Mouse (Mus musculus) spleen, postnatal 14 days (tissue): Measurements from ENCODE around the gene Itgb8.

ENCODE experiments used
- DNase-seq, 2 experiments: peaks; one replicate each; pipeline ENCODE4 v3.0.0; 2021 to 2022; ENCODE audit warnings: low spot score in 2 of 2

Gene Itgb8

DNA sequence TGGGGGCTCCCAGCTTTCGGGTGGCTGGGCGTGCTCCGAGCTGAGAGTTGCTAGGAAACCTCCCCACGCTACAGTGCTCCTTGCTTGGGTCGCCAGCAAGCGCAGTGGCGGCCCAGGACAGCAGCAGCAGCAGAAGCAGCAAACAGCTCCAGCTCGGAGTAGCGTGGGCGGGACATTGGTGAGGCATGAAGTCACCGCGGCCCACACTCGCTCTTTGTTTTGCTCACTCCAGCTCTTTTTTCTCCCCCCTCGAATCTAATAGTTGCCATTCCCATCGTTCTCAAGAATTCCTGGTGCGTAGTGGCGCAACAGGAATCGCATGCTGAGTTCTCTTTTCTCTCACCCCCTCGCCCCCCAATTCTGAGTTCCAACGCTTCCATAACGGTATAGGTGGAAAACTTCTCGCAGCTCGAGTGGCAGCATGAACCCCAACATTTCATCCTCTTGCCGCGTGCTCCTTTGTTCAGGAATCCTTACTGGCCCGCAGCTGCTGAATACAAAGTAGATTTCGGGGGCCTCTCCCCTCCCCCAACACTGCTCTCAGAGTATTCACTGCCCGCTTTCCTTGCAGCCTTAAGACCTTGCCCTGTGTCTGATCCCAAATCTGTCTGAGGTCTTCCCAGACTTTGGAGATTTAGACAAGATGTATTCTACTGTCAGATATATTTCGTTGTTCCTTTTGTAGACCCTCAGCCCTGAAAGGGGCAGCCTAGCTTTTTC is at the start of gene Itgb8:
Gene Itgb8 (minus strand): TSS at position 107 of the 720 bp plus-strand sequence.
- no peak for DNase-seq

DNA sequence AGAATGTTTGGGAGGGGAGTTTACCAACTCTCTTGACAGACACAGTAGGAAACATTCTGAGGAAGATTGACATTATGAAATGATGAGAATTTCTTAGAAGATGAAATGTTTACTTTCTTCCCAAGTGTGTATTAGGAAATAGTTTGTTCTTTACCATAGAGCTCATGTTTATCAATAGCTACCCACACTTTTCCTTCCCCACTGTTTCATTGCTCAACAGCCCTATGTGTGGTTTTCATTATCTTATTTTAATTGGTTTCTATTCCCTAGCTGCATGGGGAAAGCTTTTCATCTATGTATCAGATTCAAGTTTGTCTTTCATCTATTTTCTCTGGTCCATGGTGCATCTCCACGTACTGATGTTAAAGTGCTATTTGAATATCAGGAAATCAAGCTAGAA is 37.7 kb upstream of the Itgb8 start:
- no peak for DNase-seq

DNA sequence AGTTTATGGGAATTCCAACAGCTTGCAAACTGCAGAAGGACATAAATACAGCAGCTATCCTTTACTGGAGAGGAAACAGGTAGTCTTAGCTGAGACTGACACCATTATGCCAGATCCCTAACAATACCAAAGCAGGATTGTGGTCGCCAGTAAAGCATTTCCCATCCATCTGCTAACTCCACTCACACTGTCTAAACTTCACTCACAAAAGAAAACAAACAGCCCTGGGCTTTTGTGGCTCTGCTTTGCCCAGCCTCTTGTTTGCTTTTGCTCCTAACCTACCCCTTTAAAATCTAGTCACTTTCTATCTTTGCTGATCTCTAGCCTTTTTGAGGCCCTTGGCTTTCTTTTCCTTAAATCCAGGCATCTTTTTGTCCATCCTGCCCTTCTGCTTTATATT is 35.0 kb upstream of the Itgb8 start:
- no peak for DNase-seq

DNA sequence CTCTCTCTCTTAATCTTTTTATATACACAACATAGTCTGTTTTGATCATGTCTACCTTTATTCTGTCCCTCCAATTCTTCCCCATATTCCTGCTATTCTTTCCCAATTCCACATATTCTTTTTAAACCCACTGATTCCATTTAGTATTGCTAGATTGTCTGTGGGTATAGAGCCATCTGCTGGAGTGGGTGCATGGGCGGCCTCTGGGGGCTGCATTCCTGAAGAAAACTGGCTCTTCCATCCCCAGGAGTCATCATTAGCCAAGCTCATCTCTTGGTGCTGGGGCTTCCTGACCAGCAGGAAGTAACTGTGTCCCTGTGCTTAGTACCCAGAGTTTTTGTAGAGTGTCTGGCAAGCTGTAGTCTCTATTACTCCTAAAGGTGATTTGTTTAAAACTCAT is 33.4 kb upstream of the Itgb8 start:
- DNase-seq, result no peak

DNA sequence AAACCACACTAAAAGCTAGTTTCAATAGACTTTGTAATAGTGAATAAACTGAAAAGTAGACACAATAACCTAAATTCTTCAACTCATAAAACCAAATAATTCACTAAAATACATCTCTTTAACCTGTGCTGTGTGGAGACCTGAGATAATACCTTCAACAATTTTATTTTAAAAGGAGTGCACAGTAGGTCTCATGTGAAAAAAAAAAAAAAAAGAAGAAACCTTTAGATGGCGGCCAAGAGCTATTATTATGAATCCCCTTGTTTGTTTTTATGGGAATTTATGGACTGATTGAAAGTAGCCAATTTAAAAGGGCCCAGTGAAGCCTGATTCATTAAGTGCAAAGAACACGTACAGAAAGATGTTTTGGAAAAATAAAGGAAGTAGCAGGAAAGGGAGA is 31.4 kb upstream of the Itgb8 start:
- DNase-seq, result no peak

DNA sequence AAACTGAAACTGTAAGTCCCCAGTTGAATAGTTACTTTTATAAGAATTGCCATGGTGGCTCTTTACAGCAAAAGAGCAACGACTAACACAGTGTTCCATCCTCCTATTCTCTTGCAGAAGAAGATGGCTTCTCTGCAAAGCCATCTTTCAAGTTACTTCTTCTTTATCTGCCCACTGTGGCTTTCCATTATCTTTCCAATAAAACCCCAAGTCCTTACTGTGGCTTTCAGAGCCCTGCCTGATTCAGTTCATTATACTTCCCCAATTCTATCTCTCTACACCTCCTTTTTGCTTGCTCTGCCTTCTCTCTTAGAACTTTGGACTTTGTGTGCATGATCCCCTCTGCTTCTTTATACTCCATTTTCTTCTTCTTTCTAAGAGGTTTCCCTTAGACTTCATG is 30.1 kb upstream of the Itgb8 start:
- DNase-seq, result no peak

DNA sequence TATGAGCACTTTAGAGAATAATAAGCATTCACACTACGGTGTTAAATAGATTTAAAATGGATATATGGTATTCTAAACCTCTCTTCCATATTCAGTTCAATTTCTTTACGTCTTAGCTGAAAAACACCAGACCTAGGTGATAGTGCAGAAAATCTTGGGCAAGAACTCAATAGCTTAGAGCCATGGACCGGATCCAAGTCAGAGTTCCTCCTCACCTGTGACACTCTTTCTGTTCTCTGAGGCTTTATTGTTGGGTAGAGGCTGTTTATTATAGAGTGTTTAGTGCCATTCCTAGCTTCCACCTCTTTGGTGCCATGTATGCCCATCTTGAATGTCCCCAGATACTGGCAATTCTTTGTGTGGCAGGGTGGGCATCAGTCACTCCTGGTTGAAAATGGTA is 25.9 kb upstream of the Itgb8 start:
- no peak for DNase-seq

DNA sequence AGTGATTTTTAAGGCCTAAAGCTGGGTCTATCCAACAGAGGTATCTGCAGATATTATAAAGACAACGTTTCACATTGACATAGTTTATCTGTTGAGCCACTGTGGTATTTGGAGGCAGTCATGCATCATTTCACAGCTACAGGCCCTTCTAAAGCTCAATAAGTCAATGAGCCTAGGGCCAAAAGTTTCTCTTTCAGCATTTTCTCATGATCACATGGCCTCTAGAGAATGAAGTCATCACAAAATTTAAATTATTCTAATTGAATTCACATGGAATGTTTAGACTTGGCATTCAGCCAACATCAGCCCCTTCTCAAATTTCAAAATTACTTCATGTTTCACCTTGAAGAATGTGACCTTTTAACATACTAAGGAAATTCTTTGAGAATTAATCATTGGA is 10.0 kb upstream of the Itgb8 start:
- DNase-seq, result no peak

DNA sequence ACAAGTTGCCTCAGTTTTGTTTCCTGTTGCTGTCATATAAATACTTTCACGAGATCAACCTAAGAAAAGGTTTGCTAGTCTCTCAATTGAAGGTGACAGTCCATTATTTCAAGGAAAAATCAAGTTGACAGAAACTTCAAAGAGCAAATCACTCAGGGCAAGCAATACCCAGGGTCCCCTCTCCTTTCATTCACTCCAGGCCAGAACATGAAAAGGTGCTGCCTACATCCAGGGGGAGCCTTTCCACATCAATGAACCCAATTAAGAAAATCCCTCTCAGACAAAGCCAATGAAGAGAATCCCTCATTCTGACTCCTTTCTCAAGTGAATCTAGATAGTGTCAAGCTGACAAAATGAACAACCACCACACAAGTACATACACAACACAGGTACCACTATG is 2.5 kb upstream of the Itgb8 start:
- no peak for DNase-seq

DNA sequence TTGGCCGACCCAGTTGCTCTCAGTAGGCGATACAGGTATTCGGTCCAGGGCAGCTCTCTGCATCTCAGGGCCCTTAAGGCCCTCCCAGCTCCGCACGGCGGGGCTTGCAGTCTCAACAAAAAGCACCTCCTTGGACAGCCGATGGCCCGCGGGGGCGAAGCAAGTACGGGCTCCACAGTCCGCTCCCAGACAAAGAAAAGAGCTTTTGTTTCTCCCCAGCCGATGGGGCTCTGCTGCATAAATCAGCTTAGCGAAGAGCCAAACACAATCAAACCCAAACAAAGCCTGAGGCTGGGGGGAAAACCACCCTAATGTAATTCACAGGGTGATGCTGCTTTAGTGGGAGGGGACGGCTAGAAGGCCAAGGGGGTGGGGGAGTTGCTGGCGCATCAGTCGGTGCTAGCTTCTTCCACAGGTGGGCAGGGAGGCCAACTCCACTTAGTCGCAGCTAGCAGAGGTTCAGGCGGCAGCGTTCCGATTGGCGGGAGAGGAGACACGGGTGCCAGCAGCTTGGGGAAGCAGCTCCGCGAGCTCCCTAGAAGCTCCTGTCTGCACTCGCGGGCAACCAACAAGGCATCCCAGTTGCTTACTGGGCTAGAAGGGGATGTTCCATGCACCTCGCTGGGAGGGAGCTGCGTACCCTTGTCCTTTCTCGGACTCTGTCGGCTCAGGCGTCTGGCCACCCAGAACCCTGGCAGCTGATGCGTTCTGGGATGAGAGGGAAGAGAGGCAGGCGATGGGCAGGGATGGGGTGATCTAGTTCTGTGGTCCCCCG is 494 bp downstream of the Itgb8 start:
- DNase-seq, result no peak

DNA sequence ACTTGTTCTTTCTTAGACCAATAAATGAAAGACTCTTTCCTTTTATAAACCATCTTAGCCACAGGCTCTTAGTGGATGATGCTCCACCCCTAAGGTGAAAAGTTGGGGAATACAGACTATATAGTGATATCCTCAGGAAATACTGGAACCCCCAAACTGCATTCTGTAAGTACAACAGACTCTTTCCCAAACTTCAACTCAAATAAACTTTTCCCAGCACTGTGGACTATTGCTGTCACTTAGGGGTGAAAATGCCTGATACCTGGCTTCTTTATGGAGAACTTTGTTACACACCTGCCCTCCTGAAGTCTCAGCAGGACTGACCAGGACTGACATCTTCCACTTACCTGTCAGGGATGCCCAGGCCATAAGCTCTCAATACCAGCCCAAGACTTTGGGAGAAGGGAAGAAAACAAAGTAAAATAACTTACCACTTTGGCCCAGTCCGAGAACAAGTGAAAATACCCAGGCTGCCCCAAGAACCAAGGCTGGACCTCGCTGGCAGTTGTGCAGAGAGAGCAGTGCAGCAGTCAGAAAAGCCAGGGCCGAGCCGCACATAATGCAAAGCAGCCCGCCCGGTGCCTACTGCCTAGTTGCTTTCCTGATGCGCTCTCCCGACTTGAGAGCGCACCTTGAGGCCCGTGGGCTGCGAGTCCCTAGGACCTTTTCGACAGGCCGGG is 1.2 kb downstream of the Itgb8 start:
- no peak for DNase-seq

DNA sequence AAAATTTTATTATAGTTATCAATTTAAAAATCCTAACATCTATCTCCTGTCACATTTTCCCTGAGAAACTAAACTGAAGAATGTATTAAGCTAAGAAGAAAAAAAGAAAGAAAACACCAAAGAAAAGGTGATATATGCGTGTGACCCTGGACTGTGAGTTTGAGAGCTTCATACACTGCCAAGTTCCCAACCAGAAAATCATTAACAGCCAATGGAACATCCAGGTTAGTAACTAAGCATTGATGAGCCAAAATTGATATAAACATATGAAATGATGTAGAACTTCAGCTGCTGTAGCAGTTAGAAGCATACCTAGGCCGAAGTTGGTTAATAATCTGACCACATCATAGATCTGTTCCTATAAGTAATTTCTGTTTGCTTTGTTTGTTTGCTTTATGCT is 6.8 kb downstream of the Itgb8 start:
- DNase-seq, result no peak

DNA sequence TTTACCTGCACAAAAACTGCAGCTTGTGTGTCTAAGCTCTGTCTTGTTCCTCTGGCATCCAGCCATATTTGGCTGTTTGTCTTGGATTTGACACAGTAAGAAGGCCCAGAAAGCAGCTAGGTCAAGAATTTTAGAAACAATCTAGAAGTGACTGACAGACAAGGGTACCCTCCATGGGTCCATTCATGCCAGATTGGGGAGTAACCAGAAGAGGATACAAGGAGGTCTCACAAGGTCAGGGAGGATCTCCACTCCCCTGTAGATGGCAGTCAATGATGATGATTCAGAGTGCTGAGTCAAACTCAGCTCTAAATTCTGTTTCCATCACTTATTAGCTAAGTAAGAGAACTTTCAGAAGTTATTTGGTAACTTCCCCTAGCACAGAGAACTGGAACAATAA is 8.2 kb downstream of the Itgb8 start:
- DNase-seq, result no peak

DNA sequence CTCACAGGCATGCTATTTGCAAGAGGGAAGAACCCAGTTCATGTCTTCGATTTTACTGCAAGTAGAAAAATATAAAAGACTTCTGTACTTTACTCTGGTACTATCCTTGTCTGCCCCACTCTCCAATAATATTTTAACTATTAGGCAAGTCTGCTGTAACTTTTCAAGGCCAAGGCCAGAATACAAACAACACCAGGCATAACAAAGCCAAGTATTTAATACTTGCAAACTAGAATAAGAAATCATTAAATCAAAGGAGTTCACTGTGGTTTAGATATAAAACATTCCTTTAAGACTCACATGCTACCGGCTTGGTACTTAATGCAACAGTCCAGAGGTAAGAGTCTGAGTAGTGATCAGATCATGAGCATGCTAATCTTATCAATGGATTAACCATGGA is 9.0 kb downstream of the Itgb8 start:
- no peak for DNase-seq

DNA sequence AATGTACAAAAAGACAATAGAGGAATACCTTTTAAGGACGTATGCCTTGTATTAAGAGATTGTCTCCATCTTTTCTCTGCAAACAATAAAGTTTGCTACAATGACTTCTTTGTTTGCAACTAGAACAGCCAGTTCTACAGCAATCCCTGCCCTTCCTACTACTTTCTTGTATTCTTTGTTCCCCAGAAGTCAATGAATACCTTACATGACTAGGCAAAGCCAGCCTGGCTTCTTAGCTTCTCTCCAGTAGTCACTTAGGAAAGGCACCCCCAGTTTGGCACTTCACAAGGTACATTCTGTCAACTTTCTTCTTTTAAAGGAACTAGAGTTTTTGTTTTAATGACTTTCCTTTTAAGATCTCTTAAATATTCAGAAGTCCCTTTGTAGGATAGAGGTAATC is 10.7 kb downstream of the Itgb8 start:
- DNase-seq, result no peak

DNA sequence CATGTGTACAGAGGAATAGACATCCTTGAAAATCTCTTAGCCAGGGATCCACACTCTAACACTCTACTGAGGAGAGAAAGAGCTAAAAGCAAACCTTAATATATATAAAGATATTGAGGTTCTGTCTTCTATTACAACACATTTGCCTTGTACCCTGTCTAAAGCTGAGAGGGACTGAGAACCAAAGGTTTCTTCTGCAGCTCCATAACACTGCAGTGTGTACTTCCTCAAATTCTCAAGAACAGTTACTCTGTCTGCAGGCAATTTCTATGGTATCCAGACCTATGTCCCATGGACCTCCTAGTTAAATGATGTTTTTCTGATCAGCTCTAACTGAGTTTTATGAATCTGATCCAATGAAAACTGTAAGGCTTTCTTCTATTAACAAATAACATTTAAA is 13.9 kb downstream of the Itgb8 start:
- no peak for DNase-seq

DNA sequence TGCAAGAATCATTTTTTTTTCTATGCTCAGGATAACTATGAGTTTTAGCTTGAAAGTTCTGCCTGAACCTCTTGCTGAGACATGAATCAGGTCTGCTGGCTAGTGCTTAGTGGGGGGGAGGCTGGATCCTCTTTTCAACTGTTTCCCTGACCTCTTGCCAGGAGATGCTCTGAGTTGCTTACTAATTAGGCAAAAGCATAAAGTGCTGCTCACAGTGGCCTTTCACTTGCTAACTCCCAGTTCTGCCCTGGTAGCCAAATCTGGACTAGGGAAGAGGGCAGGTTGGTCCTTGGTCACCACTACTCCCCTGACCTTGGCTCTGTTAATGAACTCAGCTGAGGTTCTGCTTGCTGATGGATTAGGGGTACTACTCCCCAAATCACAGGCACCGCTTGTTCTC is 19.2 kb downstream of the Itgb8 start:
- DNase-seq, result no peak

DNA sequence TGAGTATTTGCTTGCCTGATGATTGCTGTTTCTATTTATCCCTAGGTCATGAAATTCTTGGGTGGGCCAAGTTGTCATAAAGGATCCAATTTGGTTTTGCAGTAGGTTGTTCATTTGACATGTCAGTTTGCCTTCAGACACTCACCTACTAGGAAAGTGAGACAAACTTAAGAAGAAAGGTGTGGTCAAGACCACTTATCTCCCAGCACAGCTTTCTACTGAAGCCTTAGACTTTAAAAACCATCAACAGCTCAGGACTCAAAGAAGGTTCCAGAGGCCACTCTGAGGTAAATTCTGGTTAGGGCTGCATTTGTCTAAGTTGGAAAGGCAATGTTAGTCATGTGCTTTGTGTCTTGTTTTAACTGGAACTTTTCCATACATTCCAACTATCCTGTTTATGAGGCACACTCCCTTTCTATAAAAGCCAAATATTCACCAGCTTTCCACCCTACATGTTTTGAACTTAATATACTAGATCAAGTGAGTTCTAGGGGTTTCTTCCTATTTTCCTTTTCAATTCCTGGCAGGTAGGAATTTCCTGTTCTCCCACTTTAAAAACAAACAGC is 20.8 kb downstream of the Itgb8 start:
- DNase-seq, result no peak

DNA sequence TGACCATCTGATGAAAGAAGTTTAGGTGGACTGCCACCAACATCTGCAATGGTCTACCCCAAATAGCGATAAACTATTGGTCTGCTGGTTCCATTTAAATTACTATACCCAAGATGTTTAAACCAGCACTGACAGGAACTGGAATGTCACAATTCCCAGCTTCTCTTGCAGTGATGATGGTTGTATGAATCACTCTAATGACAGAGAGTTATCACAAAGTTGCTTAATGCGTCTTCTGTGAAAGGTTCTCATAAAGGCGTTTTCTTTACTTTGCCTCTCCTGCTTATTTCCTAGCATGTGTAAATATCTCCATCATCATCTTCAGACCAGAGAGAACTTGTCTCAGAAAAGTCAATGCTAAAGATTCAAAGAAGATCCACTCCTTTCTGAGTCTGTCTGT is 23.4 kb downstream of the Itgb8 start:
- no peak for DNase-seq

DNA sequence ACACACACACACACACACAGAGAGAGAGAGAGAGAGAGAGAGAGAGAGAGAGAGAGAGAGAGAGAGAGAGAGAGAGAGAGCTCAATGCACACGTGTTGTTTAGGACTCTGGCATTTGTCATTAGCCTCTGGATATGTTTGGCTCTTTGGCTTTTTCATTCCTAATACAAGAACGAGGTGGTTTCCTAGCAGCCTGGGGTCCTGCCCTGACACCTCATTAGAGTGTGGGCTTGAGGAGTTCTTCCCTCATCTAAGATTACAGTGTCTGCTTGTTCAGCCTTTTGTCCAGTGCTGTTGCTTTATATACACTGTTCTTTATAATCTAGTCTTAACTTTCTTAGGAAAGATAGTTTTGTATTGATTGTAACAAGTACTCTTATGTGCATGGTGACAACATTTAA is 27.1 kb downstream of the Itgb8 start:
- no peak for DNase-seq

DNA sequence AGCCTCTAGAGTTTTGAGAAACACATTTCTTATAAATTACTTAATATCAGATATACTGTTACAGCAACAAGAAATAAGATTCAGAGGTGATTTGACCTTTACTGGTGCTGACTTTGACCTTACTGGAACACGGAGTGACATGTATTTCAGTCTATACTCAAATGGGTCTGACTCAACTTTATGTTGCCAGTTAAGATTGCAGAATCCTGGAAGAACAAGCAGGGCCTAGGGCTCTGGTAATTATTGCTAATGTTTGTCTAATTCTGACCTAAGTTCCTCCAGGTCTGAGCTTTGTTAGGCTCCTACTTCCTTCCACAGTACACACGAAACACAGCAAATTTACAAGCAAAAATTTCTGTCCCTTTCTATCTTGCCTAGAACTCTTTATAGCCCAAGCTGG is 28.0 kb downstream of the Itgb8 start:
- DNase-seq, result no peak

DNA sequence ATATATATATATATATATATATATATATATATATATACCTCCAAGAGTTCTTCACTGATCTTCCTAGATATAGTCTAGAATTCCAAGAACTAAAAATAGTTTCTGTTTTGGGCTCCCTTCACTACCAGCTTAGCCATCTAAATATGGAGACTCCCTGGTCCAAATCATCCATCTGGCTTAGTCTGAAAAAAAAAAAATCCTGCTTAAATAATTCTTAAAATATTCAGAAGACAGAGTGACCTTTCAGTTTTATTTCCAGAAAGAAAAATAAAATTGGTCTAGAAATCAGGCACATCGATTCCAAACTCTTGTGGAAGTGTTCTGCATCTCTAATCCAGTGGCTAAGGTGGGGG is 28.6 kb downstream of the Itgb8 start:
- DNase-seq, result no peak
